Mouse (Mus musculus) spleen, postnatal 36 days (tissue): ENCODE data around the gene Morn3.
A peak's percentile ranks its signal among the peaks of the same experiment; 100 is the strongest.

Source experiments
- DNase-seq, 2 experiments: peaks; one replicate each; pipeline ENCODE4 v3.0.0; 2022; ENCODE audit warnings: low spot score in 2 of 2, mixed read lengths in 1 of 2

Gene Morn3

GRCm38 (mm10) chr5:122993811-122994210 lies 53.0 kb downstream of the Morn3 start:
- no peak for DNase-seq

- no peak for DNase-seq
Observed at GRCm38 (mm10) chr5:122991350-122992004, 55.3 kb downstream of the Morn3 start.

GRCm38 (mm10) chr5:122990411-122991160 lies 56.2 kb downstream of the Morn3 start:
- peak; percentile 80 to 82 for DNase-seq

GRCm38 (mm10) chr5:122989551-122990330 lies 57.1 kb downstream of the Morn3 start, which contains the start of gene Kdm2b:
Kdm2b (minus strand) TSS chr5:122989823.
- no peak for DNase-seq

GRCm38 (mm10) chr5:122989001-122989525 lies 57.8 kb downstream of the Morn3 start:
- DNase-seq: peak; percentile 65 to 70

- DNase-seq: peak; percentile 24 to 36
Observed at GRCm38 (mm10) chr5:122988021-122988751, 58.6 kb downstream of the Morn3 start.

- DNase-seq: no peak
Observed at GRCm38 (mm10) chr5:122987211-122988020, 59.4 kb downstream of the Morn3 start.

GRCm38 (mm10) chr5:122986091-122986493 lies 60.7 kb downstream of the Morn3 start:
- no peak for DNase-seq
